Mouse (Mus musculus) hindbrain, embryonic 10.5 days (tissue): ENCODE data around the gene Gcc1. TPM values are rescaled to one million over a fixed set of nuclear protein-coding genes. Genes with fewer than 3 reads are reported as not detected.

Source experiments
- DNase-seq: peaks from one replicate; pipeline ENCODE4 v3.0.0-alpha.2; 2017; ENCODE audit warnings: low spot score
- H3K27ac ChIP-seq: fragments of 300-500 bp; sonication (generic); 2 replicates; pipeline ENCODE4 v1.5.1; 2016; ENCODE audit warnings: mild to moderate bottlenecking, moderate library complexity
- H3K27me3 ChIP-seq: fragments of 300-500 bp; sonication (generic); 2 replicates; pipeline ENCODE4 v1.6.1; 2016; ENCODE audit warnings: mild to moderate bottlenecking; ENCODE audit not compliant: poor library complexity, insufficient read depth, severe bottlenecking
- H3K36me3 ChIP-seq: fragments of 300-500 bp; sonication (generic); 2 replicates; pipeline ENCODE4 v1.6.1; 2016; ENCODE audit warnings: mild to moderate bottlenecking, moderate library complexity
- H3K4me1 ChIP-seq: fragments of 300-500 bp; sonication (generic); replicated peaks from 2 replicates; pipeline ENCODE4 v1.6.1; 2016; ENCODE audit warnings: mild to moderate bottlenecking
- H3K4me3 ChIP-seq: fragments of 300-500 bp; sonication (generic); 2 replicates; pipeline ENCODE4 v1.5.1; 2016; ENCODE audit warnings: mild to moderate bottlenecking, moderate library complexity
- H3K9me3 ChIP-seq: fragments of 300-500 bp; sonication (generic); 2 replicates; pipeline ENCODE4 v1.6.1; 2016; ENCODE audit warnings: mild to moderate bottlenecking, moderate library complexity
- WGBS: fragments of 180-500 bp; shearing (Covaris S2); methylation state at CpG from one replicate; pipeline ENCODE4 v1.1.7; 2016; 5-methylcytosine and 5-hydroxymethylcytosine counted together
- polyA plus RNA-seq: library from polyadenylated mRNA; unstranded; fragments of >200 nt; fragmentation: Nextera tagmentation; extraction: Ambion mirVana; gene quantifications from 2 replicates; pipeline ENCODE4 v1.2.1, GENCODE M21; 2016

Gcc1 gene
- polyA plus RNA-seq, 1 experiment from 2014 or later: 11.9 TPM

GRCm38 (mm10) chr6:28418449-28418848 is 9.7 kb downstream of the Gcc1 start:
- Histone ChIP-seq H3K27ac (no peak overlapping the region), H3K36me3 (peaks cover 61% of the 10 kb centered on the region), H3K9me3 (no peaks in the 10 kb centered on the region), H3K27me3 (no peaks in the 10 kb centered on the region), H3K4me3 (no peak overlapping the region), H3K4me1 (peaks cover 30% of the 10 kb centered on the region)
- 88% methylated on average over 14 of the region's 14 CpGs for WGBS
- no peak for DNase-seq

DNA sequence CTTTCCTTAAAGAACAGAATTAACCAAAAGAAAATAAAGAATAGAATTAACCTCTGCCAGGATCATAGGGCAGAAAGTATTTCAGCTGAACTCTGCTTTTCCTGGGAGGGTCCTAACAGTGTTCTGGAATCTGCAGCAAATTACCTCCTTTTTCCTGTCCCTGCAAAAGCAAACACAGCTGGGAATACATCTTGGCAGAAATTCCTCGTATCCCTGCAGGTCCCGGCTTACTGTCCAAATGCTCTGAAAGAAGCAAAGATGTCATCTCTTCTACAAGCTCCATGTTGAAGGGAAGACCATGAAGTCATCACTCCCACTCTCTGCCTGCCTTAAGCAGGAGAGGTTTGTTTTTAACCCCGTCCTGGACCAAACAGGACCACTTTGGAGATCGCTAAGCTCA is 11.2 kb downstream of the Gcc1 start:
- Histone ChIP-seq H3K36me3 (peaks cover 67% of the 10 kb centered on the region), H3K4me1 (peaks cover 27% of the 10 kb centered on the region), H3K9me3 (no peaks in the 10 kb centered on the region), H3K27me3 (no peaks in the 10 kb centered on the region), H3K4me3 (no peak overlapping the region), H3K27ac (no peak overlapping the region)
- DNase-seq: no peak
- WGBS: 76% methylated on average over 4 of the region's 4 CpGs

GRCm38 (mm10) chr6:28411236-28411635 is 17.0 kb downstream of the Gcc1 start:
- 79% methylated on average over 2 of the region's 2 CpGs for WGBS
- Histone ChIP-seq H3K27me3 (no peaks in the 10 kb centered on the region), H3K4me3 (no peak overlapping the region), H3K36me3 (peaks cover 31% of the 10 kb centered on the region), H3K9me3 (no peaks in the 10 kb centered on the region), H3K27ac (no peak overlapping the region), H3K4me1 (no peaks in the 10 kb centered on the region)
- DNase-seq: no peak

DNA sequence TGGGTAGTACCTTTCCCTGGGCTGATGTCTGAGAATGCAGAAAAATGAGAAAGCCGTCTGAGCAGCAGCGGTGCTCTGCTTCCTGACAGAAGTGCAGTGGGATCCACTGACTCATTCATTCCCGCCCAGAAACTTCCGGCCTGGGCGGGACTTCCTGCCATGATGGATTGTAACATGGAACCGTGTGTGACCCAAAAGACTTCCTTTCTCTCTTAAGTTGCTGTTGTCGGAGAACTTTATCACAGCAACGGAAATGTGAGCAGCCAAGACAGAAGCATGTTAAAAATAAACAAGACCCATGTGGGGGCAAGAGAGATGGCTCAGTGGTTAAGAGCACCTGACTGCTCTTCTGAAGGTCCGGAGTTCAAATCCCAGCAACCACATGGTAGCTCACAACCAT is 18.1 kb downstream of the Gcc1 start:
- no peaks in the 10 kb centered on the region for H3K27me3 ChIP-seq
- no peak for DNase-seq
- H3K4me1 ChIP-seq: no peaks in the 10 kb centered on the region
- no peak overlapping the region for H3K27ac ChIP-seq
- 88% methylated on average over 9 of the region's 9 CpGs for WGBS
- H3K9me3 ChIP-seq: 0 out of 2 replicates have a peak, but pooled peaks cover 2% of the 10 kb centered on the region
- H3K4me3 ChIP-seq: no peak overlapping the region
- H3K36me3 ChIP-seq: peaks cover 19% of the 10 kb centered on the region

GRCm38 (mm10) chr6:28399791-28400190 is 28.4 kb downstream of the Gcc1 start:
- H3K4me3 ChIP-seq: no peak overlapping the region
- peaks cover 10% of the 10 kb centered on the region for H3K4me1 ChIP-seq
- H3K27ac ChIP-seq: no peak overlapping the region
- H3K36me3 ChIP-seq: no peaks in the 10 kb centered on the region
- no peak for DNase-seq
- WGBS: 90% methylated on average over 4 of the region's 4 CpGs
- 0 out of 2 replicates have a peak, but pooled peaks cover 9% of the 10 kb centered on the region for H3K9me3 ChIP-seq
- peaks cover 24% of the 10 kb centered on the region for H3K27me3 ChIP-seq

DNA sequence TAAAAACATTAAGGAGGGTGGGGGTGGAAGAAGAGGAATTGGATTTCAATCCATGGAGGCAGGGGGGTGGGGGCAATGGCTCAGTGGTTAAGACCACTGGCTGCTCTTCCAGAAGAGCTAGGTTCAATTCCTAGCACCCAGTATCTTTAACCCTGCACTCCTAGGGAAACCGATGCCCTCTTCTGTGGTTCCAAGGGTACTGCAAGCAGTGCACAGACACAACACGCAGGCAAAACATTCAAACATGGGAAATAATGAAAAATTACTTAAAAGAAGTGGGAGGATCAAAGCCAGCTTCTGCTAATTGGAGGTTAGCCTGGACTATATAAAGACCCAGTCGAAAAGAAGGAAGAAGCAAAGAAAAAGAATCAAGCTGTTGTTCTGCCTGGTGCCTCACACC is 29.5 kb downstream of the Gcc1 start:
- H3K4me3 ChIP-seq: no peak overlapping the region
- H3K27ac ChIP-seq: no peak overlapping the region
- DNase-seq: no peak
- 0 out of 2 replicates have a peak, but pooled peaks cover 3% of the 10 kb centered on the region for H3K9me3 ChIP-seq
- H3K4me1 ChIP-seq: peaks cover 10% of the 10 kb centered on the region
- peaks cover 27% of the 10 kb centered on the region for H3K27me3 ChIP-seq
- WGBS: 80% methylated on average over 3 of the region's 3 CpGs
- no peaks in the 10 kb centered on the region for H3K36me3 ChIP-seq

- Histone ChIP-seq H3K27ac (peak within 1 kb of the TSS; percentile 87), H3K9me3 (0 out of 2 replicates have a peak, but pooled peaks cover 3% of the 10 kb centered on the region), H3K27me3 (peaks cover 27% of the 10 kb centered on the region), H3K4me1 (peaks cover 10% of the 10 kb centered on the region), H3K4me3 (peak within 1 kb of the TSS; percentile 60), H3K36me3 (no peaks in the 10 kb centered on the region)
- peak; percentile 71 for DNase-seq
- under 1% methylated on average over 33 of the region's 33 CpGs for WGBS
Measured at GRCm38 (mm10) chr6:28397681-28398203, 30.4 kb downstream of the Gcc1 start, which contains the start of gene Zfp800. Gene Zfp800 (minus strand): TSS chr6:28398005.

DNA sequence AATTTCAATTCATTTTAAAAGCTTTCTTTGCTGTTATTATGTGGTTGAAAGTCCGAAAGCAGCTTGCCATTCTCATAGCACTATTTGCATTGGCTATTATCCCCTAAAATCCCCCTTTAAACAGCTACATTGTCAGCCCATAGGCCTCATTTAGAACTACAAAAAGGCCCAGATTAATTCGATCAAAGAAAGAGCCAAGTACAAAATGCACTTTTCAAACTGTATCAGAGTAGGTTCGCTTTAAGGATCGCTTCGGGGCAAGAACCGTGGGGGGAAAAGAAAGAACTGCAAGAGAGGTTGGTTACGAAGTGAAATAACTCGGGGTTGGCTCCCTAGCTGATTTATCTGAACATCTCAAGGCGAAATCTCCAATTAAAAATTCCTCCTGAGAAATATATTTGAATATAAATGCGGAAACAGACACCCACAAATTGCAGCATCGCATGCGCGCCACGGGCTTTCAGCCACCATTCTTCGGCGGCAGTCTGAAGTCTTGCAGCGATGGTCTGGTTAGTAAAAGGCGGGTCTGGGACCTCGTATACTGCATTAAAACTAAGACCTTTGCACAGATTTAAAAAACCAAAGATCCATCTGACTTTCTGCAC is 31.2 kb downstream of the Gcc1 start:
- Histone ChIP-seq H3K36me3 (no peaks in the 10 kb centered on the region), H3K27ac (peak overlapping the region; percentile 87), H3K4me1 (peaks cover 10% of the 10 kb centered on the region), H3K27me3 (peaks cover 27% of the 10 kb centered on the region), H3K4me3 (peak overlapping the region; percentile 60), H3K9me3 (0 out of 2 replicates have a peak, but pooled peaks cover 3% of the 10 kb centered on the region)
- peak; percentile 53 for DNase-seq
- WGBS: under 1% methylated on average over 19 of the region's 19 CpGs

GRCm38 (mm10) chr6:28396051-28396852 is 31.9 kb downstream of the Gcc1 start:
- Histone ChIP-seq H3K36me3 (no peaks in the 10 kb centered on the region), H3K27ac (peak overlapping the region; percentile 87), H3K4me3 (peak overlapping the region; percentile 60), H3K27me3 (peaks cover 27% of the 10 kb centered on the region), H3K9me3 (0 out of 2 replicates have a peak, but pooled peaks cover 3% of the 10 kb centered on the region), H3K4me1 (peaks cover 10% of the 10 kb centered on the region)
- DNase-seq: peak; percentile 15
- WGBS: 20% methylated on average over 15 of the region's 15 CpGs

GRCm38 (mm10) chr6:28389038-28389437 is 39.2 kb downstream of the Gcc1 start:
- DNase-seq: no peak
- Histone ChIP-seq H3K27me3 (peaks cover under 1% of the 10 kb centered on the region; the same call in 1 of the 2 replicates), H3K36me3 (no peaks in the 10 kb centered on the region), H3K9me3 (no peaks in the 10 kb centered on the region), H3K4me3 (no peak overlapping the region), H3K27ac (no peak overlapping the region), H3K4me1 (no peaks in the 10 kb centered on the region)
- 95% methylated on average over 3 of the region's 3 CpGs for WGBS

- WGBS: 85% methylated on average over 3 of the region's 3 CpGs
- no peak overlapping the region for H3K4me3 ChIP-seq
- no peaks in the 10 kb centered on the region for H3K36me3 ChIP-seq
- no peaks in the 10 kb centered on the region for H3K4me1 ChIP-seq
- no peaks in the 10 kb centered on the region for H3K9me3 ChIP-seq
- no peaks in the 10 kb centered on the region for H3K27me3 ChIP-seq
- H3K27ac ChIP-seq: no peak overlapping the region
- DNase-seq: no peak
Measured at GRCm38 (mm10) chr6:28385169-28385568, 43.0 kb downstream of the Gcc1 start.

GRCm38 (mm10) chr6:28381983-28382382 is 46.2 kb downstream of the Gcc1 start:
- Histone ChIP-seq H3K27ac (no peak overlapping the region), H3K4me1 (no peaks in the 10 kb centered on the region), H3K4me3 (no peak overlapping the region), H3K9me3 (no peaks in the 10 kb centered on the region), H3K27me3 (no peaks in the 10 kb centered on the region), H3K36me3 (no peaks in the 10 kb centered on the region)
- WGBS: 66% methylated on average over 4 of the region's 4 CpGs
- DNase-seq: no peak
